Mouse (Mus musculus): Measurements from ENCODE around the gene Egf. TPM values are rescaled to one million over a fixed set of nuclear protein-coding genes. Genes with fewer than 3 reads are reported as not detected.

Gene Egf
- polyA plus RNA-seq, 1 experiment, result 1.7 TPM

DNA sequence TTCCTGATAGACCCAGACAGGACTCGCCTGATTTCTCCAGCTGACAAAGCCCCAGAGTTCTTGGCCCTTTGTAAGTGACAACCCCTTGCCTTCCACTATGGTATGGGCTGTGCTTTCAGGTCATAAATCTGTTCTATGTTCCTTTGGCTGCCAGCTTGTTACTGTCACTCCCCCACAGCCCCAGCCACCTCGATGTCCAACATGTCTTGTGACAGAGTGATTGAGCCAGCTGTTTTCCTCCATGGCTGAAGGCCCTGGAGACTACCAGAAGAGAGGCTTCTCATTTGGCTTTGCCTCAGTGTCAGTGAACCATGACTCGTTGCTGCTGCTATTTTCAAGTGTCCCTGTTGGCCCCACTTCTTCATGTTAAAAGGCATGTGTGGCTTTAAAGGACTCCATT, 109.7 kb downstream of the Egf start:
- 37% methylated on average over 3 of the region's 3 CpGs for WGBS
- H3K4me1 ChIP-seq (ENCODE audit: control insufficient read depth, insufficient read depth, low read length), result no peaks in the 10 kb centered on the region
- TF ChIP-seq POLR2A (IDR thresholded peaks at IDR 0.05; ENCODE audit: borderline replicate concordance, control insufficient read depth, low read depth, low read length) (no peak), CTCF (IDR thresholded peaks at IDR 0.05; ENCODE audit: control insufficient read depth, insufficient read depth, low read length) (no peak)
- H3K4me3 ChIP-seq (replicated peaks; ENCODE audit: control insufficient read depth, low read depth, low read length), result no peak overlapping the region
- H3K27ac ChIP-seq (ENCODE audit: control insufficient read depth, insufficient read depth, low read depth, low read length, poor library complexity), result no peak overlapping the region

- WGBS, result 82% methylated on average over 7 of the region's 7 CpGs
- H3K4me1 ChIP-seq (ENCODE audit: control insufficient read depth, insufficient read depth, low read length), result no peaks in the 10 kb centered on the region
- H3K27ac ChIP-seq (ENCODE audit: control insufficient read depth, insufficient read depth, low read depth, low read length, poor library complexity), result no peak overlapping the region
- H3K4me3 ChIP-seq (replicated peaks; ENCODE audit: control insufficient read depth, low read depth, low read length), result no peak overlapping the region
- TF ChIP-seq POLR2A (IDR thresholded peaks at IDR 0.05; ENCODE audit: borderline replicate concordance, control insufficient read depth, low read depth, low read length), result no peak
- no peak for TF ChIP-seq CTCF (IDR thresholded peaks at IDR 0.05; ENCODE audit: control insufficient read depth, insufficient read depth, low read length)
These were observed 113.5 kb downstream of the Egf start for GRCm38 (mm10) chr3:129641621-129642020.

GRCm38 (mm10) chr3:129640211-129641000, 114.7 kb downstream of the Egf start:
- Histone ChIP-seq H3K4me1 (ENCODE audit: control insufficient read depth, insufficient read depth, low read length) (no peaks in the 10 kb centered on the region), H3K4me3 (replicated peaks; ENCODE audit: control insufficient read depth, low read depth, low read length) (no peak overlapping the region), H3K27ac (ENCODE audit: control insufficient read depth, insufficient read depth, low read depth, low read length, poor library complexity) (no peak overlapping the region)
- TF ChIP-seq CTCF (IDR thresholded peaks at IDR 0.05; ENCODE audit: control insufficient read depth, insufficient read depth, low read length) (no peak), POLR2A (IDR thresholded peaks at IDR 0.05; ENCODE audit: borderline replicate concordance, control insufficient read depth, low read depth, low read length) (no peak)
- WGBS, result 82% methylated on average over 10 of the region's 10 CpGs

DNA sequence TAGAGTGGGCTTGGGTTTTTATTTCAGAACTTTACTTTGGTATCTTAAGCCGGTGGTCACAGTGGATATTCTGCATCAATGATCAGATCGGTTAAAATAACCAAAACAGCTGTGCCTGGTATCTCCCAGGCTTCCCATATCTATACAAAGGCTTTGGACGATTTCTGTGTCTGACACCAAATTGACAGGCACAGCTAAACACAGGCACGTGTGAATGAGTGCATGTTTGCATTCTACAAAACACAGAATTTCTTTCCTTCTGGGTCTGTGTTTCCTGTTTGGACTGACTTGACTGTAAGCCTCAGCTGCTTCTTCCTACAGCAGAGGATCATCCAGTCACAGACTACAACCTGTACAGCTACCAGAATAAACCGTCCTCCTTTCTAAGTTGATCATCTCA, 115.4 kb downstream of the Egf start:
- Histone ChIP-seq H3K27ac (ENCODE audit: control insufficient read depth, insufficient read depth, low read depth, low read length, poor library complexity) (no peak overlapping the region), H3K4me3 (replicated peaks; ENCODE audit: control insufficient read depth, low read depth, low read length) (no peak overlapping the region), H3K4me1 (ENCODE audit: control insufficient read depth, insufficient read depth, low read length) (no peaks in the 10 kb centered on the region)
- TF ChIP-seq CTCF (IDR thresholded peaks at IDR 0.05; ENCODE audit: control insufficient read depth, insufficient read depth, low read length) (no peak), POLR2A (IDR thresholded peaks at IDR 0.05; ENCODE audit: borderline replicate concordance, control insufficient read depth, low read depth, low read length) (no peak)
- 65% methylated on average over 5 of the region's 5 CpGs for WGBS

GRCm38 (mm10) chr3:129637446-129637845, 117.7 kb downstream of the Egf start:
- Histone ChIP-seq H3K27ac (ENCODE audit: control insufficient read depth, insufficient read depth, low read depth, low read length, poor library complexity) (no peak overlapping the region), H3K4me1 (ENCODE audit: control insufficient read depth, insufficient read depth, low read length) (no peaks in the 10 kb centered on the region), H3K4me3 (replicated peaks; ENCODE audit: control insufficient read depth, low read depth, low read length) (no peak overlapping the region)
- WGBS, result 80% methylated on average over 6 of the region's 6 CpGs
- no peak for TF ChIP-seq POLR2A (IDR thresholded peaks at IDR 0.05; ENCODE audit: borderline replicate concordance, control insufficient read depth, low read depth, low read length)
- TF ChIP-seq CTCF (IDR thresholded peaks at IDR 0.05; ENCODE audit: control insufficient read depth, insufficient read depth, low read length), result no peak

DNA sequence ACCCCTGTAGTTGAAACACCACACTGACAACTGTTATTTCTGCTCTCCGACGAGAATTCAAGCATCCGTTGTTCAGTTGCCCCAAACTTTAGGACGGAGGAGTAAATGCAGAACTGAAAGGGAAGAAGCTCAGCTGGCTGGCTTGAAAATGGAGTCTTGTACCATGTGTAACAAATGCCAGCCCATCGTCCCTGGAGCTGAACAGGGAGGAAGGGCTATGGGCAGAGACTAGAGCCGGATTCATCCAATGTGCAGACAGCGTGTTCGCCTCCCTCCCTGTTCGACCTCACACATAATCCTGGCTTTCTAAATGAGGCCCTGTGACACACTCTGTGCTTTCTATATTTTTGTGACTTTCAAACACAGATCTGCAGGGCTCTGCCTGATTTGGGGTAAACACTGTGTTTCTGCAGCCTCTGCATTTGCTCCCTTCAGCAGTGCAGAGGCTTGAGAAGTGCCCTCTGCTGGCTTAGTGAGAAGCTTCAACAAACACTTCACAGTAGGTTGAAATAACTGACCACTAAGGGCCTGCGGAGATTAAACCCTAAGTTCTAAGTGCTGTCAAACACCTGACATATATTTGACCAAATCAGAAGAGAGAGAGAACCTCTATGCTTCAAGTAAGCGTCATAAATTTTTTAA, 120.7 kb downstream of the Egf start:
- 80% methylated on average over 11 of the region's 11 CpGs for WGBS
- Histone ChIP-seq H3K4me3 (replicated peaks; ENCODE audit: control insufficient read depth, low read depth, low read length) (no peak overlapping the region), H3K27ac (ENCODE audit: control insufficient read depth, insufficient read depth, low read depth, low read length, poor library complexity) (no peak overlapping the region), H3K4me1 (ENCODE audit: control insufficient read depth, insufficient read depth, low read length) (no peaks in the 10 kb centered on the region)
- no peak for TF ChIP-seq CTCF (IDR thresholded peaks at IDR 0.05; ENCODE audit: control insufficient read depth, insufficient read depth, low read length)
- no peak for TF ChIP-seq POLR2A (IDR thresholded peaks at IDR 0.05; ENCODE audit: borderline replicate concordance, control insufficient read depth, low read depth, low read length)

- WGBS, result 53% methylated on average over 8 of the region's 8 CpGs
- Histone ChIP-seq H3K4me1 (ENCODE audit: control insufficient read depth, insufficient read depth, low read length) (no peaks in the 10 kb centered on the region), H3K27ac (ENCODE audit: control insufficient read depth, insufficient read depth, low read depth, low read length, poor library complexity) (no peak overlapping the region), H3K4me3 (replicated peaks; ENCODE audit: control insufficient read depth, low read depth, low read length) (no peak overlapping the region)
- TF ChIP-seq POLR2A (IDR thresholded peaks at IDR 0.05; ENCODE audit: borderline replicate concordance, control insufficient read depth, low read depth, low read length) (no peak), CTCF (IDR thresholded peaks at IDR 0.05; ENCODE audit: control insufficient read depth, insufficient read depth, low read length) (no peak)
These were observed 121.6 kb downstream of the Egf start for GRCm38 (mm10) chr3:129633518-129633917.

GRCm38 (mm10) chr3:129631857-129632256, 123.3 kb downstream of the Egf start:
- H3K4me3 ChIP-seq (replicated peaks; ENCODE audit: control insufficient read depth, low read depth, low read length), result no peak overlapping the region
- H3K27ac ChIP-seq (ENCODE audit: control insufficient read depth, insufficient read depth, low read depth, low read length, poor library complexity), result no peak overlapping the region
- 73% methylated on average over 5 of the region's 5 CpGs for WGBS
- H3K4me1 ChIP-seq (ENCODE audit: control insufficient read depth, insufficient read depth, low read length), result no peaks in the 10 kb centered on the region
- no peak for TF ChIP-seq CTCF (IDR thresholded peaks at IDR 0.05; ENCODE audit: control insufficient read depth, insufficient read depth, low read length)
- no peak for TF ChIP-seq POLR2A (IDR thresholded peaks at IDR 0.05; ENCODE audit: borderline replicate concordance, control insufficient read depth, low read depth, low read length)
